Mouse (Mus musculus): Measurements from ENCODE around the gene Dusp22. TPM values are rescaled to one million over a fixed set of nuclear protein-coding genes. Genes with fewer than 3 reads are reported as not detected.

Gene Dusp22
- total RNA-seq, 2 experiments from 2014 or later, result 21.9 to 26.1 TPM

- intact Hi-C loops (cut with DNase I), result no loop called here
- no peak for DNase-seq
Observed at GRCm38 (mm10) chr13:30747504-30747903, 87.7 kb downstream of the Dusp22 start.

GRCm38 (mm10) chr13:30748321-30748720 is 88.5 kb downstream of the Dusp22 start:
- no peak for DNase-seq
- intact Hi-C loops (cut with DNase I), result no loop called here

GRCm38 (mm10) chr13:30749021-30749556 is 89.3 kb downstream of the Dusp22 start, which contains the start of gene Irf4:
Irf4 (plus strand) TSS chr13:30749226.
- DNase-seq, result peak; percentile 51 to 68
- intact Hi-C loops (cut with DNase I), result no loop called here

- peak; percentile 16 to 21 for DNase-seq
- intact Hi-C loops (cut with DNase I), result no loop called here
Observed at GRCm38 (mm10) chr13:30749557-30750141, 89.8 kb downstream of the Dusp22 start.

GRCm38 (mm10) chr13:30750461-30751303 is 90.9 kb downstream of the Dusp22 start:
- intact Hi-C loops (cut with DNase I), result no loop called here
- DNase-seq, result peak in 1 of 2 experiments; percentile 22

GRCm38 (mm10) chr13:30751304-30751580 is 91.4 kb downstream of the Dusp22 start:
- no peak for DNase-seq
- intact Hi-C loops (cut with DNase I), result no loop called here

- intact Hi-C loops (cut with DNase I), result no loop called here
- DNase-seq, result no peak
Observed at GRCm38 (mm10) chr13:30752581-30753187, 92.9 kb downstream of the Dusp22 start.

GRCm38 (mm10) chr13:30753441-30753840 is 93.6 kb downstream of the Dusp22 start:
- DNase-seq, result no peak
- intact Hi-C loops (cut with DNase I), result no loop called here

GRCm38 (mm10) chr13:30754066-30754465 is 94.3 kb downstream of the Dusp22 start:
- intact Hi-C loops (cut with DNase I), result no loop called here
- no peak for DNase-seq

GRCm38 (mm10) chr13:30754825-30755476 is 95.2 kb downstream of the Dusp22 start:
- DNase-seq, result no peak
- intact Hi-C loops (cut with DNase I), result no loop called here

GRCm38 (mm10) chr13:30755577-30755976 is 95.8 kb downstream of the Dusp22 start:
- no peak for DNase-seq
- intact Hi-C loops (cut with DNase I), result no loop called here

GRCm38 (mm10) chr13:30755998-30756639 is 96.3 kb downstream of the Dusp22 start:
- DNase-seq, result no peak
- intact Hi-C loops (cut with DNase I), result no loop called here

GRCm38 (mm10) chr13:30757264-30757900 is 97.6 kb downstream of the Dusp22 start:
- intact Hi-C loops (cut with DNase I), result no loop called here
- DNase-seq, result no peak

GRCm38 (mm10) chr13:30758789-30759381 is 99.1 kb downstream of the Dusp22 start:
- intact Hi-C loops (cut with DNase I), result no loop called here
- DNase-seq, result no peak

GRCm38 (mm10) chr13:30760374-30761090 is 100.7 kb downstream of the Dusp22 start:
- DNase-seq, result no peak

More at GRCm38 (mm10) chr13:30760374-30761090, 100.7 kb downstream of the Dusp22 start:
- intact Hi-C loops (cut with DNase I), result no loop called here
